Mouse (Mus musculus) hindbrain, postnatal 0 days (tissue): ENCODE measurements around the gene Plxnb1. TPM values are rescaled to one million over a fixed set of nuclear protein-coding genes. Genes with fewer than 3 reads are reported as not detected.

Experiments
- ATAC-seq: fragments of 200-750 bp; cut with Nextera tagmentation; 2 replicates; pipeline ENCODE4 v1.8.0; 2017; ENCODE audit warnings: mild to moderate bottlenecking, moderate TSS enrichment, moderate library complexity
- DNase-seq: peaks from one replicate; pipeline ENCODE4 v3.0.0-alpha.2; 2015; ENCODE audit warnings: low spot score
- H3K27ac ChIP-seq: fragments of 300-500 bp; sonication (generic); 2 replicates; pipeline ENCODE4 v1.5.1; 2014; ENCODE audit warnings: mild to moderate bottlenecking
- H3K27me3 ChIP-seq: fragments of 300-500 bp; sonication (generic); 2 replicates; pipeline ENCODE4 v1.6.1; 2014; ENCODE audit warnings: low read length, mixed read lengths; ENCODE audit not compliant: insufficient read depth
- H3K36me3 ChIP-seq: fragments of 300-500 bp; sonication (generic); 2 replicates; pipeline ENCODE4 v1.6.1; 2014; ENCODE audit warnings: low read length, mixed read lengths; ENCODE audit not compliant: insufficient read depth
- H3K4me1 ChIP-seq: fragments of 300-500 bp; sonication (generic); 2 replicates; pipeline ENCODE4 v1.6.1; 2014; ENCODE audit warnings: antibody characterized with exemption, low read length, mixed read lengths; ENCODE audit not compliant: insufficient read depth
- H3K4me2 ChIP-seq: fragments of 300-500 bp; sonication (generic); 2 replicates; pipeline ENCODE4 v1.6.1; 2014; ENCODE audit warnings: low read depth, mild to moderate bottlenecking, low read length, moderate library complexity, mixed read lengths
- H3K4me3 ChIP-seq: fragments of 300-500 bp; sonication (generic); 2 replicates; pipeline ENCODE4 v1.5.1; 2014; ENCODE audit warnings: low read length
- H3K9ac ChIP-seq: fragments of 300-500 bp; sonication (generic); replicated peaks from 2 replicates; pipeline ENCODE4 v1.6.1; 2014; ENCODE audit warnings: mild to moderate bottlenecking, low read length, moderate library complexity, mixed read lengths
- H3K9me3 ChIP-seq: fragments of 300-500 bp; sonication (generic); 2 replicates; pipeline ENCODE4 v1.6.1; 2016; ENCODE audit warnings: low read length, mixed read lengths
- CTCF ChIP-seq: IDR thresholded peaks from 2 replicates; pipeline ENCODE4 v1.5.1; 2016; ENCODE audit warnings: antibody characterized with exemption, control low read depth, low read depth
- WGBS: fragments of 180-500 bp; shearing (Covaris S2); extraction: QIAGEN DNeasy Blood & Tissue Kit; methylation state at CpG from one replicate; pipeline ENCODE4 v1.1.7; 2014; 5-methylcytosine and 5-hydroxymethylcytosine counted together
- polyA plus RNA-seq: library from polyadenylated mRNA; unstranded; fragments of >200 nt; fragmentation: Nextera tagmentation; extraction: Ambion mirVana; gene quantifications from 2 replicates; pipeline ENCODE4 v1.2.1, GENCODE M21; 2015
- total RNA-seq: library from RNA; depleted of rRNA; stranded (reverse); fragments of >200 nt; gene quantifications from 2 replicates; pipeline ENCODE4 v1.2.3, GENCODE M21; 2014

Gene Plxnb1
- total and polyA plus RNA-seq, 2 experiments from 2014 or later, result 11.2 to 82.3 TPM

- Histone ChIP-seq H3K4me3 (no peak overlapping the region), H3K4me1 (peaks cover 18% of the 10 kb centered on the region; the same call in 1 of the 2 replicates), H3K36me3 (peaks cover 9% of the 10 kb centered on the region; the same call in 1 of the 2 replicates), H3K27me3 (no peaks in the 10 kb centered on the region), H3K4me2 (peak overlapping the region; percentile 70), H3K27ac (peak overlapping the region; percentile 99), H3K9ac (no peak overlapping the region), H3K9me3 (no peaks in the 10 kb centered on the region)
- ATAC-seq (no peak), DNase-seq (peak; percentile 73)
- no peak for TF ChIP-seq CTCF
- WGBS, result 23% methylated on average over 6 of the region's 6 CpGs
Measured at GRCm38 (mm10) chr9:109098969-109099368, 3.8 kb downstream of the Plxnb1 start.

GRCm38 (mm10) chr9:109100307-109100928 is 5.2 kb downstream of the Plxnb1 start:
- H3K27ac ChIP-seq, result no peak overlapping the region
- no peak overlapping the region for H3K4me2 ChIP-seq
- TF ChIP-seq CTCF, result no peak
- peaks cover 18% of the 10 kb centered on the region; the same call in 1 of the 2 replicates for H3K4me1 ChIP-seq
- DNase-seq (no peak), ATAC-seq (no peak)
- H3K9me3 ChIP-seq, result no peaks in the 10 kb centered on the region
- H3K27me3 ChIP-seq, result no peaks in the 10 kb centered on the region
- no peak overlapping the region for H3K9ac ChIP-seq
- no peak overlapping the region for H3K4me3 ChIP-seq
- 90% methylated on average over 20 of the region's 20 CpGs for WGBS
- peaks cover 9% of the 10 kb centered on the region; the same call in 1 of the 2 replicates for H3K36me3 ChIP-seq

GRCm38 (mm10) chr9:109101933-109102445 is 6.8 kb downstream of the Plxnb1 start:
- no peak overlapping the region for H3K9ac ChIP-seq

GRCm38 (mm10) chr9:109102541-109102940 is 7.4 kb downstream of the Plxnb1 start:
- H3K36me3 ChIP-seq, result peaks cover 14% of the 10 kb centered on the region; the same call in 1 of the 2 replicates
- 88% methylated on average over 3 of the region's 3 CpGs for WGBS

More at GRCm38 (mm10) chr9:109101933-109102445, 6.8 kb downstream of the Plxnb1 start:
- no peak overlapping the region for H3K4me3 ChIP-seq
- H3K4me1 ChIP-seq, result peaks cover 18% of the 10 kb centered on the region; the same call in 1 of the 2 replicates
- 90% methylated on average over 5 of the region's 5 CpGs for WGBS
- no peak for TF ChIP-seq CTCF
- H3K27me3 ChIP-seq, result no peaks in the 10 kb centered on the region
- ATAC-seq (no peak), DNase-seq (no peak)
- H3K27ac ChIP-seq, result no peak overlapping the region
- peaks cover 14% of the 10 kb centered on the region; the same call in 1 of the 2 replicates for H3K36me3 ChIP-seq
- no peak overlapping the region for H3K4me2 ChIP-seq
- no peaks in the 10 kb centered on the region for H3K9me3 ChIP-seq

GRCm38 (mm10) chr9:109103250-109103649 is 8.1 kb downstream of the Plxnb1 start:
- Histone ChIP-seq H3K36me3 (peaks cover 16% of the 10 kb centered on the region; the same call in 1 of the 2 replicates), H3K27ac (peak overlapping the region; percentile 26; the same call in 1 of the 2 replicates), H3K9me3 (no peaks in the 10 kb centered on the region), H3K9ac (no peak overlapping the region), H3K4me2 (no peak overlapping the region), H3K27me3 (no peaks in the 10 kb centered on the region), H3K4me3 (no peak overlapping the region), H3K4me1 (peaks cover 8% of the 10 kb centered on the region; the same call in 1 of the 2 replicates)
- no peak for DNase-seq
- no peak for TF ChIP-seq CTCF
- 66% methylated on average over 7 of the region's 7 CpGs for WGBS
- no peak for ATAC-seq

More at GRCm38 (mm10) chr9:109102541-109102940, 7.4 kb downstream of the Plxnb1 start:
- H3K9me3 ChIP-seq, result no peaks in the 10 kb centered on the region
- no peak overlapping the region for H3K9ac ChIP-seq
- no peak for TF ChIP-seq CTCF
- DNase-seq (no peak), ATAC-seq (no peak)
- H3K4me1 ChIP-seq, result peaks cover 14% of the 10 kb centered on the region; the same call in 1 of the 2 replicates
- H3K27ac ChIP-seq, result peak overlapping the region; percentile 26; the same call in 1 of the 2 replicates
- no peak overlapping the region for H3K4me2 ChIP-seq
- H3K4me3 ChIP-seq, result no peak overlapping the region
- no peaks in the 10 kb centered on the region for H3K27me3 ChIP-seq

GRCm38 (mm10) chr9:109104083-109104482 is 8.9 kb downstream of the Plxnb1 start:
- DNase-seq (no peak), ATAC-seq (no peak)
- peaks cover 24% of the 10 kb centered on the region for H3K36me3 ChIP-seq
- H3K9ac ChIP-seq, result no peak overlapping the region
- no peaks in the 10 kb centered on the region for H3K9me3 ChIP-seq
- no peaks in the 10 kb centered on the region for H3K27me3 ChIP-seq
- no peak overlapping the region for H3K4me3 ChIP-seq
- no peak overlapping the region for H3K27ac ChIP-seq
- TF ChIP-seq CTCF, result no peak
- peaks cover 2% of the 10 kb centered on the region; the same call in 1 of the 2 replicates for H3K4me1 ChIP-seq
- 87% methylated on average over 9 of the region's 9 CpGs for WGBS
- H3K4me2 ChIP-seq, result no peak overlapping the region
